Mouse (Mus musculus): ENCODE results near the gene Dxo.

DNA sequence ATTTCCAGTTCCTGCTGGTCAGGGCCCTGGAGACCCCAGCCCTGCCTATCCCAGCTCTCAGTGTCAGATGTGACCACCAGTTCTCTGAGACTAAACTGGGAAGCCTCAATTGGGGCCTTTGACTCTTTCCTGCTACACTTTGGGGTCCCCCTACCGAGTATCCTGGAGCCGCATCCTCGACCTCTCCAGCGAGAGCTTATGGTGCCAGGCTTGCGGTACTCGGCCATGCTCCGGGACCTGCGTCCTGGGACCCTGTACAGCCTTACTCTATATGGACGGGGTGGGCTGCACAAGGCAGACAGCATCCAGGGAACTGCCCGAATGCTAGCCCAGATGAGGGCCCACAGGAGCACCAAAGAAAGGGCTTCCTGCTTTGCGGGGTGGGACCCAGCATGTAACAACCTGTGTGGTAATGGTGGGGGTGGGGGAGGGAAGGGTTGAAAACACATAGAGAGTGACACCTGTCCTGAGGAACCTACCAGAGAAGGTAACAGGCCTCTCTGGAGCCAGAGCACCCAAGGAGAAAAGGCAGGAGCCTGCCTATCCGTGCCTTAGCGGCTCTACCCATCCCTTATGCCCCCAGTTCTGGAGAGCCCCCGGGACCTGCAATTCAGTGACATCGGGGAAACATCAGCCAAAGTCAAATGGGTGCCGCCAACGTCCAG, 37.8 kb upstream of the Dxo start:
- TF ChIP-seq CTCF (IDR thresholded peaks at IDR 0.05; ENCODE audit: low read depth) (no peak), EP300 (optimal IDR thresholded peaks at IDR 0.05) (no peak)

Measured in stomach, postnatal 0 days (tissue).